Mouse (Mus musculus): Measurements from ENCODE around the gene Camk2d. TPM values are rescaled to one million over a fixed set of nuclear protein-coding genes. Genes with fewer than 3 reads are reported as not detected.

Camk2d gene
- total RNA-seq, 2 experiments from 2014 or later, result 37.0 to 37.2 TPM

DNA sequence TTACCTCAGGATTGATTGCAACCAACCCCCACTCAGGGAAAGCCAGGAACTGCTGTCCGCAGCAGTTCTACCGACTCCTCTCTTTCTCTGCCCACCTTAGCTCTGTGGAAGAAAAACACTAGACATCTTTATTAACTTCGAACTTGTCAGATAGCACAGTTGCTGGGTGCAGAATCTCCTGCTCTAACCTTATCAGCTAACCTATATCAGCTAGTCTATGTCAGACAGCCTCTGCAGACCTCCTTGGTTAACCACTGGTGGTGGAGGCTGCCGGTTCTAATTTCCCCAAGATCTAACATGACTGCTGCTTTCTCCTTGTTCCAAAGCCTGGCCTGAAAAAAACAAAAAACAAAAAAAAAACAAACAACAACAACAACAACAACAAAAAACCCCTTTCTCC is 85.9 kb downstream of the Camk2d start:
- no peak for DNase-seq (ENCODE audit: extremely low spot score in 1 of 2, low spot score in 1 of 2)

- DNase-seq (ENCODE audit: extremely low spot score in 1 of 2, low spot score in 1 of 2), result no peak
Measured at GRCm38 (mm10) chr3:126685363-126685762, 89.3 kb downstream of the Camk2d start.

DNA sequence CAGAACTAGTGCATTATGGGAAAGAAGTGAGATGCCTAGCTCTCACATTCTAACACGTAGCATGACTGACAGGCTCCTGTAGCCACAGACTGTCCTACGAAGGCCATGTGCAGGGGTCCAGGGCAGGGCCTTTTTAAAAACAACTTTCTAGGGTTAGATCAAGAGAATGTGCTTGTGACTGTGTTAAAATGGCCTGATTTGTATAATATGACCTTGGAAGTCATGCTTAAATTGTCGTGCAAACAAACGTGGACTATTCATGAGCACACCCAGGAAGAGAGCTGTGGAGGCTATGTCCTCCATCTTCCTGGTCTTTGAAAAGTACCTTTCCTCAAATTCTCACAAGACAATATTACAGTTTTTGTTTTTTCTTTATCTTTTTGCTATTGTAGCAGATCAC is 91.0 kb downstream of the Camk2d start:
- no peak for DNase-seq (ENCODE audit: extremely low spot score in 1 of 2, low spot score in 1 of 2)

GRCm38 (mm10) chr3:126688516-126688915 is 92.4 kb downstream of the Camk2d start:
- no peak for DNase-seq (ENCODE audit: extremely low spot score in 1 of 2, low spot score in 1 of 2)

GRCm38 (mm10) chr3:126690627-126691505 is 94.8 kb downstream of the Camk2d start:
- DNase-seq (ENCODE audit: extremely low spot score in 1 of 2, low spot score in 1 of 2), result no peak

GRCm38 (mm10) chr3:126691565-126691964 is 95.5 kb downstream of the Camk2d start:
- no peak for DNase-seq (ENCODE audit: extremely low spot score in 1 of 2, low spot score in 1 of 2)

- DNase-seq (ENCODE audit: extremely low spot score in 1 of 2, low spot score in 1 of 2), result no peak
Measured at GRCm38 (mm10) chr3:126692797-126693196, 96.7 kb downstream of the Camk2d start.

DNA sequence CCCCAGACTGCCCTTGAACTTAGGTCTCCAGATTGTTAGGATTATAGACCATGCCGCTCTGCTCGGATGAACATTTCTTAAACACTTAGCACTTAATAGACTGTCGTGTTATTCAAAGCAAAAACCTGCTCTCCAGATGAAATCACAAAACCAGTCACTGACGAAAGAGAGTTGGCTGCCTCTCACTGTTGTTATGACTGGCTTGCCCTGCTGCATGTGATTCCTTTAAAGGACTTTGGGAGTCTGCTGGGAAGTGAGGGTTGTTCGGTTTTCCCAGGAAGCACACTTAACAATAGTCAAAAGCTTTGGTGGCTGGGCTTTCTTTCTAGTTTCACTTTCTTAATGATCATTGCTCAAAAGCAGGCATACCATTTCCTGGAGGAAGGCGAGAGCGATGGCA is 97.2 kb downstream of the Camk2d start:
- DNase-seq (ENCODE audit: extremely low spot score in 1 of 2, low spot score in 1 of 2), result no peak

DNA sequence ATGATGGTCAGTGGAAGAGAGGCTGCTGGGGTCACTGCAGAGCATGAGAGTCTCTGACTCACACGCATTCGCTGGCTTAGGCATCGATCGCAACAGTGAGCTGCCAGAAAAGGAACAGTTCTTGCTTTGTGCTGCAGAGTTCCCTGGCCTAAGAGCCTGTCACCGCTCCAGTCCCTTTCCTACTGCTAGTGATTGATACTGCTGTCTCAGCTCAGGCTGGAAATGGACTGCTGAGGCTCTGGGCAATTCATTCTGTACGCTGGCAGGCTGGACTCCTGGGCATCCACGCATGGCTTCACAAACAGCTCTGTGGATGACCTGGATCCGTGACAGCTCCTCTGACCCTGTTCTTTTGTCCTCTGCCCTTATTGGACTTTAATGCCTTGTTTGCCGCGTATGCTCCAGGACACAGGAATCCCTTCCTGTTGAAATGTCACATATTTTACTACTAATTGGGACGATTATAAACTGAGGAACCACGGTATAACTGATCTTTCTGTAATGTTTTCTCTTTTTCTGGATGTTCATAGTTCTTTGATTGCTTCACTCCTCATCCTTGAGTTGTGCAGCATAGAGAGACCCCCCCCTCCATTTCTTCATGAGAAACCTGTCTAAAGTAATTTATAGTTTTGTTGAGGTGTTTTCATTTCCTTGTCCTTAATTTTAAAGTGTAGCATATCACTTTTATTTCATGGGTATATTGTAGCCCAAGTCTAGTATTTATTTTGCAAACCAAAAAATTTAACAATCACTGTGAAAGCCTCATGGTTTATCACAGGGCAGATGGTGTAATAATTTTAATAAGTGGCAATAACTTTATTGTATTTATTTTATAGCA is 99.6 kb downstream of the Camk2d start:
- peak in 1 of 2 experiments; percentile 34 for DNase-seq (ENCODE audit: extremely low spot score in 1 of 2, low spot score in 1 of 2)

GRCm38 (mm10) chr3:126696620-126697019 is 100.5 kb downstream of the Camk2d start:
- DNase-seq (ENCODE audit: extremely low spot score in 1 of 2, low spot score in 1 of 2), result no peak

DNA sequence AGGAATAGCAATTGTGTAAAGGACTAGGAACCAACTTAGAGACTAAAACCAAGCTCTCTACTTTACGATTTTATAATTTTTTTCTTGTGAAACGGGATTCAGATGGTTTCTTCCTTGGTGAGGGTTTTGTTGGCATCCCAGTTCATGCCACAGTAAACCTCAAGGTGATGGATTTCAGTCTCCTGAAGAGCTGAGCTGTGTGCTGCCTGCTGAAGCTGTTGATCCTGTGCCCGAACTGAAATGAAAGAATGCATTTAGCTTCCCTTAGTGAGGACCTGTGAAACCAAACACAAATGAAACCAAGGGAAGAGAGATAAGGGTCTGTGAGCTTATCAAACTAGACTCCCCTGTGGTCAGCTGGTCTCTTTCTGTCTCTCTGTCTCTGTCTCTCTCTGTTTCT is 103.6 kb downstream of the Camk2d start:
- no peak for DNase-seq (ENCODE audit: extremely low spot score in 1 of 2, low spot score in 1 of 2)

GRCm38 (mm10) chr3:126701067-126701466 is 105.0 kb downstream of the Camk2d start:
- no peak for DNase-seq (ENCODE audit: extremely low spot score in 1 of 2, low spot score in 1 of 2)

GRCm38 (mm10) chr3:126701586-126701985 is 105.5 kb downstream of the Camk2d start:
- DNase-seq (ENCODE audit: extremely low spot score in 1 of 2, low spot score in 1 of 2), result no peak

DNA sequence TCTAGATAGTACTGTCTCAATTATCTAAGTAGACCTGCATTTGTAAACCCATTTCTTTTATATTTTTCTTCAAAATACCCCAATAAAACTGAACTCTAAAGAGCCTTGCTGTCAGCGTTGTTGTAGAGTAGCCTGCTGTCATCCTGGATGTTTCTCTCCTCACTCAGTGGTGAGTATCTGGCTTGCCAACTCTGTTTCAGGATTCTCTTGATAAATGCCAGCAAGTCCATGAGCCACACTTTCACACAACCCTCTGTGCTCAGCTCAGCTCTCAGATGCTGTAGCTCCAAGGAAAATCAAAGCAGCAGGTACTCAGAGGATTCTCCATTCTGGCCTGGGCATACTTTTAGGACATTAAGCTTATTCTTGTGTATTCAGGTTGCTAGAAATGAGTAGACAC is 109.4 kb downstream of the Camk2d start:
- DNase-seq (ENCODE audit: extremely low spot score in 1 of 2, low spot score in 1 of 2), result no peak

- DNase-seq (ENCODE audit: extremely low spot score in 1 of 2, low spot score in 1 of 2), result no peak
Measured at GRCm38 (mm10) chr3:126714281-126714680, 118.2 kb downstream of the Camk2d start.

- DNase-seq (ENCODE audit: extremely low spot score in 1 of 2, low spot score in 1 of 2), result peak; percentile 29 to 36
Measured at GRCm38 (mm10) chr3:126723021-126723449, 126.9 kb downstream of the Camk2d start.

DNA sequence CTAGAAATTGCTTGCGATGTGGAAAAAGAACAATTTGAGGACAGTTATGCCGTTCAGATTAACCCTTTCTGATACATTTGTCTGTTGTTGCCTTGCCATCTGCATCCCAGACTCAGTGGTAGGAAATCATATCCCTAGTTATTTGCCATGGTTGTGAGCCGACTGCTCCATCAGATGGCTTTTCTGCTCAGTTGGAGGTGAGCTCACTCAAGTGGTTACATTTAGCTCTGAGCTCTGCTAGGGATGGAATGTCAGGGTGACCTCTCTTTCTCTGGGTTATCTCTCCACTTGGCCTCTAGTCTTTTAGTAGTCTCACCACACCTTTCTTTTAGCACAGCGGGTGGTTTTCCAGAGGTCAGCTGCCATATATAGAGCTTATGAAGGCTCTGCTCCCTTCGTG is 127.4 kb downstream of the Camk2d start:
- DNase-seq (ENCODE audit: extremely low spot score in 1 of 2, low spot score in 1 of 2), result no peak

DNA sequence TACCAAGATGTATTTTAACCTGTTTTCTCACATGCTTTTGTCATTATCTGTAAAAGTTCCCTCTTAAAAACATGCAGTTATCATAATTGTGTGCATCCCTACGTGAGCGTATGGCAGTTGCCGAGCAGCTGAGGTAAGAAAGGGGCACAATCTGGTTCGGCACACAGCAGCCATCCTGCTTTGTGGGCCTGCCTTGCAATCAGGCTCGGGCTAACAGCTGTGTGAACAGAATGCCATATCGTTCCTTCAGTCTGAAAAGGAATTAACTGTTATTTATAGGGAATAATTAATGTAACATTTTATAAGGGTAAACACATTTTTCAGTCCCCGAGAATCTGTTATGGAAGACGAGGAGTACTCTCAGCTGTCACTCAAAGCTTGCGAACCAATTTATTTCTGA is 129.5 kb downstream of the Camk2d start:
- DNase-seq (ENCODE audit: extremely low spot score in 1 of 2, low spot score in 1 of 2), result peak in 1 of 2 experiments; percentile 15

- DNase-seq (ENCODE audit: extremely low spot score in 1 of 2, low spot score in 1 of 2), result no peak
Measured at GRCm38 (mm10) chr3:126727387-126727786, 131.3 kb downstream of the Camk2d start.

DNA sequence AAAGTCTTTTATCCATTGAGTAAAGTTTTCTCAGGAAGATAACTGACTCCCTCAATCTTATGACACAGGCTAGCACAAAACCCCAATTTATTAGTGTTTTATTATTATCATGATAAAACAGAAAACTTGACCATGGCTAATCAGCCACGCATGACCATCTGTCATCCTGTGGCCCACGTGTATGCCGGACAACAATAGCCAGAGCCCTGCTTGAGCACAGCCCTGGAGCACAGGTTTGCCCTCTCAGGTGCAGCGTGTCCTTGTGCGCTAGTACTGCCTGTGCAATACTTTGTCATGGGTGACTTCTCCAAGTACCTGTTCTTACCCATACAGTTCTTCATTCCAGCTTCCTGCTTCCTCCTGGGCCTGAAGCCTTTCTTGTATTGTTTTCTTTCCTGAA is 134.3 kb downstream of the Camk2d start:
- no peak for DNase-seq (ENCODE audit: extremely low spot score in 1 of 2, low spot score in 1 of 2)

GRCm38 (mm10) chr3:126732323-126732722 is 136.2 kb downstream of the Camk2d start:
- DNase-seq (ENCODE audit: extremely low spot score in 1 of 2, low spot score in 1 of 2), result no peak
